Mouse (Mus musculus): ENCODE results near the gene Tmem223. TPM values are rescaled to one million over a fixed set of nuclear protein-coding genes. Genes with fewer than 3 reads are reported as not detected.

The Tmem223 gene
- polyA plus RNA-seq, 1 experiment from 2014 or later, result 197 TPM

DNA sequence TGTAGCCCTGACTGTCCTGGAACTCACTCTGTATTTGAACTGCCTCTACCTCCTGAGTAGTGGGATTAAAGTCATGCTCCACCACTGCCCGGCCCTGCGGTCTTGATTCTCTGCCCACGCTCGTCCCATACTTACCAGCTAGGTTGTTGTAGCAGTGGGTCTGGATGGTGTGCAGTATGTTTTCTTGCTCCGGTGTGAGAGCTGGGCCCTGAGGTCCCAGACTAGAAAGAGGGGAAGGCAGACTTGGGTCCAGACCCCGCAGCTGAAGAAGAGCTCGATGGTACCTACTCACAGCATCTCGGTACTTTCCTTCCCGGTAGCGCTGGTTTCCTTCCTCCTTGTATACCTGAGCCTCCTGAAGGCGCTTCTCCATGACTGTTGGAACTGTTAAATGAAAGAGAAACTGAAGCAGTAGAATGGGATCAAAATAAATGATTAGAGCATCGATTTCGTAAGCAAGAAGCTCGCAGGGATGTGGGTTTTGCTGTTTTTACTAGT is 47.6 kb downstream of the Tmem223 start:
- 34% methylated on average over 14 of the region's 14 CpGs for WGBS
- DNase-seq (ENCODE audit: low spot score) (no peak), ATAC-seq (replicated peaks; ENCODE audit: insufficient number of reproducible peaks, low FRiP score, low TSS enrichment, low read depth) (no peak)
- Histone ChIP-seq H3K9me3 (replicated peaks; ENCODE audit: control insufficient read depth, low read length) (no peaks in the 10 kb centered on the region), H3K4me3 (ENCODE audit: low read depth, low read length) (peak overlapping the region; percentile 99), H3K27me3 (ENCODE audit: control insufficient read depth, insufficient read depth, low read length) (no peaks in the 10 kb centered on the region), H3K4me1 (ENCODE audit: control insufficient read depth, insufficient read depth, low read length) (no peaks in the 10 kb centered on the region; the same call in 1 of the 2 replicates), H3K36me3 (replicated peaks; ENCODE audit: control insufficient read depth, insufficient read depth, low read depth, low read length) (peaks cover 9% of the 10 kb centered on the region; the same call in 1 of the 2 replicates), H3K9ac (replicated peaks; ENCODE audit: low read length) (peak overlapping the region; percentile 77), H3K27ac (replicated peaks; ENCODE audit: low read depth, low read length) (peak overlapping the region; percentile 75; the same call in 1 of the 2 replicates), H3K4me2 (ENCODE audit: low read depth, low read length) (peak overlapping the region; percentile 82)

DNA sequence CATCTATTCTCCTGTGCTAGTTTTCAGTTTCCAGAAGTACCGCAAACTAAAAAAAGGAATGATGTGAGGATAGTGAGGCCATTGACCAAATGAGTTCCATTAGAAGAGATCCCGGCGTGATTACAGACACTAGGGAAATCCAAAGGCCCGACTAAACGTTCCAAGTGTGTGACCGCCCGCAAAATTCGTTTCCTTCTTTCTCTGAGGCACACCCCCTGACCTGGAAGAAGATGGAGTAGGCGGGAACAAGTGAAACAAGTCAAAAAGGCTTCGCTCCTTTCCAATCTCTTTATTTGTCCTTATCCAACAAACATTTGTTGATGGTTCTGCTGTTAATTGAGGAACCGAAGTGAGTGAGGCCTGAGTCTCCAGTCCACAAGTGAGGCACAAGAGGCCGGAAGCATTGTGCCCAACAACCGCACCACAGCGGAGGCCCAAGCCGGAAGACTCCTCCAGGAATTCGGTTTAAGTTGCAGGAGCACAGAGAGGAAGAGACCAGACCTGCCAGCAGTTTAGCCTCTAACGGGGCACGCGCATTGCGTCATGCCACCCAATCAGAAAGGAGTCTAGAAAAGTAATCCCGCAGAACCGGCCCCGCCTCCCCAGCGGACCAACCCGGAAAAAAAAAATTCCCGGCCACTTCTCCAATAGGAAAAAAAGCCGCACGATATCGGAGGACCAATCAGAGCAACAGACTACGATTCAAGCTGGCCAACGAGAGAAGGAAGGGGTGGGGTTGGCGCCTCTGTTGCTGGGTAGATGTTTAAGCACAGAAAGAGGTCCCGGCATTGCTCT is 48.2 kb downstream of the Tmem223 start, which contains the start of gene Ttc9c:
Ttc9c (minus strand) TSS at position 533 of the 795 bp plus-strand sequence.
- under 1% methylated on average over 33 of the region's 33 CpGs for WGBS
- H3K4me1 ChIP-seq (ENCODE audit: control insufficient read depth, insufficient read depth, low read length), result no peaks in the 10 kb centered on the region; the same call in 1 of the 2 replicates
- peak; percentile 100 for DNase-seq (ENCODE audit: low spot score)

DNA sequence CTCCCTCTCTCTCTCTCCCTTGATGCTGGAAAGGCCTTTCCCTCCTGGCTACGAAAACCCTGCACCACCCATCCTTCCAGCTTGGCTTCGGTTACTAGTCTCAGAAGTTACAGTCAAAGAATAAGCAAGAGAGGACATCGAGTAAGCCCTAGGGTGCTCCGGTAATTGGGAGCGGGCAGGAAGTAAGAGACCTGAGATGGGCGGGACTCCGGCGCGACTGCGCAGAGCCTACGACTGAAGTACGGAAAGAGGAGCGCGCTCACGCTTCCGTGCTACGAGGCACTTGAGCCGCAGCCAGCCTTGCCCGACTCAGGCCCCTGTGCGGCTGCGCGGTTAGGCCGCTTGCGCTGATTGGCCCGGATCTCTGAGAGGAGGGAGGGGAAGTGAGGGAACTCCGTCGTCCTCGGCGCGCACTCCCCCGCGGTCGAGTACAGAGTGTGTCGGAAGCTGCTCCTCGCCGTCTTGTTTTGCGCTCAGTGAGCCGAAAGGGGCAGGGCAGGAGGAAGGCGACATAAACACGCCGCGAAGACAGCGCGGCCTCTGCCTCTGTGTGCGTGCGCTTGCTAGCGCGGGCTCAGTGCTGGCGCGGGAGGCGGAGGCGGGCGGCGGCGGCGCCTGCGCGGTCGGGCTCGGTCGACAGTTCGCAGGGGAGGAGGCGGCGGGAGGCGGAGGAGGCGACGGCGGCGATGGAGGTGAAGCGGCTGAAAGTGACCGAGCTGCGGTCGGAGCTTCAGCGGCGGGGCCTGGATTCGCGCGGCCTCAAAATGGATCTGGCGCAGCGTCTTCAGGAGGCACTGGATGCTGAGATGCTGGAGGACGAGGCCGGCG is 49.0 kb downstream of the Tmem223 start, which contains the start of gene Hnrnpul2:
Hnrnpul2 (plus strand) TSS at position 415 of the 828 bp plus-strand sequence.
- no peaks in the 10 kb centered on the region; the same call in 1 of the 2 replicates for H3K4me1 ChIP-seq (ENCODE audit: control insufficient read depth, insufficient read depth, low read length)
- peak; percentile 97 for ATAC-seq (replicated peaks; ENCODE audit: insufficient number of reproducible peaks, low FRiP score, low TSS enrichment, low read depth)
- peak within 1 kb of the TSS; percentile 96 for H3K9ac ChIP-seq (replicated peaks; ENCODE audit: low read length)
- H3K9me3 ChIP-seq (replicated peaks; ENCODE audit: control insufficient read depth, low read length), result no peaks in the 10 kb centered on the region
- WGBS, result under 1% methylated on average over 80 of the region's 83 CpGs
- peak within 1 kb of the TSS; percentile 99 for H3K4me3 ChIP-seq (ENCODE audit: low read depth, low read length)
- peak; percentile 98 for DNase-seq (ENCODE audit: low spot score)
- peak within 1 kb of the TSS; percentile 83 for H3K4me2 ChIP-seq (ENCODE audit: low read depth, low read length)
- no peaks in the 10 kb centered on the region for H3K27me3 ChIP-seq (ENCODE audit: control insufficient read depth, insufficient read depth, low read length)
- H3K36me3 ChIP-seq (replicated peaks; ENCODE audit: control insufficient read depth, insufficient read depth, low read depth, low read length), result peaks cover 11% of the 10 kb centered on the region
- peak within 1 kb of the TSS; percentile 98 for H3K27ac ChIP-seq (replicated peaks; ENCODE audit: low read depth, low read length)

More for the DNA sequence above, 48.2 kb downstream of the Tmem223 start, which contains the start of gene Ttc9c:
- H3K27ac ChIP-seq (replicated peaks; ENCODE audit: low read depth, low read length), result peak within 1 kb of the TSS; percentile 98
- H3K36me3 ChIP-seq (replicated peaks; ENCODE audit: control insufficient read depth, insufficient read depth, low read depth, low read length), result peaks cover 4% of the 10 kb centered on the region; the same call in 1 of the 2 replicates
- H3K27me3 ChIP-seq (ENCODE audit: control insufficient read depth, insufficient read depth, low read length), result no peaks in the 10 kb centered on the region
- H3K4me2 ChIP-seq (ENCODE audit: low read depth, low read length), result peak within 1 kb of the TSS; percentile 83
- H3K4me3 ChIP-seq (ENCODE audit: low read depth, low read length), result peak within 1 kb of the TSS; percentile 99
- peak; percentile 93 for ATAC-seq (replicated peaks; ENCODE audit: insufficient number of reproducible peaks, low FRiP score, low TSS enrichment, low read depth)
- H3K9ac ChIP-seq (replicated peaks; ENCODE audit: low read length), result peak within 1 kb of the TSS; percentile 96
- no peaks in the 10 kb centered on the region for H3K9me3 ChIP-seq (replicated peaks; ENCODE audit: control insufficient read depth, low read length)

DNA sequence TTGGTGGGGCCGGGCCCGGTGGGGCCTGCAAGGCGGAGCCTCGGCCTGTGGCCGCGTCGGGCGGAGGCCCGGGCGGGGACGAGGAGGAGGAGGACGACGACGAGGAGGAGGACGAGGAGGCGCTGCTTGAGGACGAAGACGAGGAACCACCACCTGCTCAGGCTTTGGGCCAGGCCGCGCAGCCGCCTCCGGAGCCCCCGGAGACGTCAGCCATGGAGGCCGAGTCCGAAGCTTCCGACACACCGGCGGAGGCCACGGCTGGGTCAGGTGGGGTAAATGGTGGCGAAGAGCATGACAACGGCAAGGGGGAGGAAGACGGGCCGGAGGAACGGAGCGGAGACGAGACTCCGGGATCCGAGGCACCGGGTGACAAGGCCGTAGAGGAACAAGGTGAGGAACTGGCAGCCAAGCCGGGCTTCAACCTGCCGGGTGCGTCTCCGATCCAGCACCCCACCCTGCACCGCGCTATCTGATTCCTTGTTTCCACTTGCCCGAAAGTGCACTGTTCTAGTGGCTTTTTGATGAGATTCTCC is 49.7 kb downstream of the Tmem223 start:
- peaks cover 14% of the 10 kb centered on the region for H3K36me3 ChIP-seq (replicated peaks; ENCODE audit: control insufficient read depth, insufficient read depth, low read depth, low read length)
- ATAC-seq (replicated peaks; ENCODE audit: insufficient number of reproducible peaks, low FRiP score, low TSS enrichment, low read depth), result no peak
- H3K9ac ChIP-seq (replicated peaks; ENCODE audit: low read length), result peak overlapping the region; percentile 96

DNA sequence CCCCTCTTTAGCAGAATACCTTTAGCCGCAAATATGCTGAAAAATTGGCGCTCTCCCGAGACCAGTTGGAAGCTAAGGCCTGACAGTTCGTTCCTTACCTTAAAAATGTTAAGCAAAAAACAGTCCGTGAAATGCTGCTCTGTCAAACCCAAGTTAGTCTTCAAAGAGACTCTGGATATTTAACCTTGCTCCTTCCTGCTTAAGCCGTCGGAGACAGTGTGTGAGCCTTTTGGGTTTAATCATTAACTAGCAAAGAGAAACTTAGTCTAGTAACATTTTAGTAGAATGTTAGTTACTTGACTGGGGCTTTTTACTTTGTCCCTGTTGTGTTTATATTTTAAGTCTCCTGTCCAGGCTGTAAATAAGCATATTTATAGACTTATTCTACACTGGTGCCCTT is 50.4 kb downstream of the Tmem223 start:
- Histone ChIP-seq H3K9ac (replicated peaks; ENCODE audit: low read length) (peak overlapping the region; percentile 96), H3K36me3 (replicated peaks; ENCODE audit: control insufficient read depth, insufficient read depth, low read depth, low read length) (peaks cover 17% of the 10 kb centered on the region)

More for the DNA sequence above, 49.7 kb downstream of the Tmem223 start:
- Histone ChIP-seq H3K4me3 (ENCODE audit: low read depth, low read length) (peak overlapping the region; percentile 99), H3K27ac (replicated peaks; ENCODE audit: low read depth, low read length) (peak overlapping the region; percentile 98), H3K27me3 (ENCODE audit: control insufficient read depth, insufficient read depth, low read length) (no peaks in the 10 kb centered on the region), H3K9me3 (replicated peaks; ENCODE audit: control insufficient read depth, low read length) (no peaks in the 10 kb centered on the region), H3K4me2 (ENCODE audit: low read depth, low read length) (peak overlapping the region; percentile 83), H3K4me1 (ENCODE audit: control insufficient read depth, insufficient read depth, low read length) (no peaks in the 10 kb centered on the region; the same call in 1 of the 2 replicates)
- DNase-seq (ENCODE audit: low spot score), result no peak
- under 1% methylated on average over 48 of the region's 48 CpGs for WGBS

More for the DNA sequence above, 50.4 kb downstream of the Tmem223 start:
- DNase-seq (ENCODE audit: low spot score) (no peak), ATAC-seq (replicated peaks; ENCODE audit: insufficient number of reproducible peaks, low FRiP score, low TSS enrichment, low read depth) (no peak)
- Histone ChIP-seq H3K27ac (replicated peaks; ENCODE audit: low read depth, low read length) (no peak overlapping the region), H3K4me3 (ENCODE audit: low read depth, low read length) (peak overlapping the region; percentile 99), H3K4me1 (ENCODE audit: control insufficient read depth, insufficient read depth, low read length) (no peaks in the 10 kb centered on the region; the same call in 1 of the 2 replicates), H3K27me3 (ENCODE audit: control insufficient read depth, insufficient read depth, low read length) (no peaks in the 10 kb centered on the region), H3K9me3 (replicated peaks; ENCODE audit: control insufficient read depth, low read length) (no peaks in the 10 kb centered on the region), H3K4me2 (ENCODE audit: low read depth, low read length) (peak overlapping the region; percentile 83)
- 2% methylated on average over 7 of the region's 7 CpGs for WGBS

Small RNA genes within 50 kb of the gene (microRNA-seq; reads per million reads assigned to microRNA genes)
- gene Mir6992 (ENCODE audit: borderline number of aligned reads), result not detected

Other genes with a start within 250 kb of the Tmem223 start
- gene Slc22a8, start 179.7 kb upstream of the Tmem223 start, polyA plus RNA-seq (2014; fragmentation: Nextera tagmentation; extraction: Ambion mirVana), result 0.06 TPM in 1 of 2 replicates, not detected in the other
- 0.10 and 0.29 TPM in 2 replicates for gene Slc22a6, start 153.0 kb upstream of the Tmem223 start, polyA plus RNA-seq (2014; fragmentation: Nextera tagmentation; extraction: Ambion mirVana)
- gene Chrm1, start 107.2 kb upstream of the Tmem223 start, polyA plus RNA-seq (2014; fragmentation: Nextera tagmentation; extraction: Ambion mirVana), result 0.06 and 0.08 TPM in 2 replicates
- 120 and 125 TPM in 2 replicates for gene Slc3a2, start 47.6 kb upstream of the Tmem223 start, polyA plus RNA-seq (2014; fragmentation: Nextera tagmentation; extraction: Ambion mirVana)
- gene Wdr74, start 35.2 kb upstream of the Tmem223 start, polyA plus RNA-seq (2014; fragmentation: Nextera tagmentation; extraction: Ambion mirVana), result 91.0 and 92.3 TPM in 2 replicates
- gene 1700092M07Rik, start 30.3 kb upstream of the Tmem223 start, polyA plus RNA-seq (2014; fragmentation: Nextera tagmentation; extraction: Ambion mirVana), result 1.1 and 1.8 TPM in 2 replicates
- 107 and 110 TPM in 2 replicates for gene Stx5a, start 29.6 kb upstream of the Tmem223 start, polyA plus RNA-seq (2014; fragmentation: Nextera tagmentation; extraction: Ambion mirVana)
- 230 and 238 TPM in 2 replicates for gene Nxf1, start 13.9 kb upstream of the Tmem223 start, polyA plus RNA-seq (2014; fragmentation: Nextera tagmentation; extraction: Ambion mirVana)
- gene Tmem179b, start 3.5 kb downstream of the Tmem223 start, polyA plus RNA-seq (2014; fragmentation: Nextera tagmentation; extraction: Ambion mirVana), result 44.8 and 51.2 TPM in 2 replicates
- gene Taf6l, start 15.4 kb downstream of the Tmem223 start, polyA plus RNA-seq (2014; fragmentation: Nextera tagmentation; extraction: Ambion mirVana), result 19.0 and 19.9 TPM in 2 replicates
- 199 and 202 TPM in 2 replicates for gene Polr2g, start 27.6 kb downstream of the Tmem223 start, polyA plus RNA-seq (2014; fragmentation: Nextera tagmentation; extraction: Ambion mirVana)
- gene Zbtb3, start 31.6 kb downstream of the Tmem223 start, polyA plus RNA-seq (2014; fragmentation: Nextera tagmentation; extraction: Ambion mirVana), result 6.0 and 8.0 TPM in 2 replicates
- 63.0 and 68.7 TPM in 2 replicates for gene Ttc9c, start 48.3 kb downstream of the Tmem223 start, polyA plus RNA-seq (2014; fragmentation: Nextera tagmentation; extraction: Ambion mirVana)
- gene Hnrnpul2, start 49.0 kb downstream of the Tmem223 start, polyA plus RNA-seq (2014; fragmentation: Nextera tagmentation; extraction: Ambion mirVana), result 6.7 and 6.8 TPM in 2 replicates
- not detected in 2 replicates for gene AC129217.1, start 58.8 kb downstream of the Tmem223 start, polyA plus RNA-seq (2014; fragmentation: Nextera tagmentation; extraction: Ambion mirVana)
- gene Bscl2, start 66.5 kb downstream of the Tmem223 start, polyA plus RNA-seq (2014; fragmentation: Nextera tagmentation; extraction: Ambion mirVana), result 29.9 and 39.1 TPM in 2 replicates
- gene Gng3, start 68.2 kb downstream of the Tmem223 start, polyA plus RNA-seq (2014; fragmentation: Nextera tagmentation; extraction: Ambion mirVana), result 39.8 and 44.8 TPM in 2 replicates
- 0.10 and 0.49 TPM in 2 replicates for gene Lrrn4cl, start 79.8 kb downstream of the Tmem223 start, polyA plus RNA-seq (2014; fragmentation: Nextera tagmentation; extraction: Ambion mirVana)
- 184 and 189 TPM in 2 replicates for gene Ubxn1, start 100.5 kb downstream of the Tmem223 start, polyA plus RNA-seq (2014; fragmentation: Nextera tagmentation; extraction: Ambion mirVana)
- 56.1 and 62.0 TPM in 2 replicates for gene Uqcc3, start 109.9 kb downstream of the Tmem223 start, polyA plus RNA-seq (2014; fragmentation: Nextera tagmentation; extraction: Ambion mirVana)
- 116 and 122 TPM in 2 replicates for gene Lbhd1, start 112.7 kb downstream of the Tmem223 start, polyA plus RNA-seq (2014; fragmentation: Nextera tagmentation; extraction: Ambion mirVana)
- not detected in 2 replicates for gene Gm49403, start 112.9 kb downstream of the Tmem223 start, polyA plus RNA-seq (2014; fragmentation: Nextera tagmentation; extraction: Ambion mirVana)
- 111 and 126 TPM in 2 replicates for gene 1810009A15Rik, start 117.9 kb downstream of the Tmem223 start, polyA plus RNA-seq (2014; fragmentation: Nextera tagmentation; extraction: Ambion mirVana)
- gene Gm49416, start 117.9 kb downstream of the Tmem223 start, polyA plus RNA-seq (2014; fragmentation: Nextera tagmentation; extraction: Ambion mirVana), result 0.34 TPM in 1 of 2 replicates, not detected in the other
- 30.5 and 34.6 TPM in 2 replicates for gene Ints5, start 122.0 kb downstream of the Tmem223 start, polyA plus RNA-seq (2014; fragmentation: Nextera tagmentation; extraction: Ambion mirVana)
- gene Ganab, start 127.1 kb downstream of the Tmem223 start, polyA plus RNA-seq (2014; fragmentation: Nextera tagmentation; extraction: Ambion mirVana), result 97.4 and 114 TPM in 2 replicates
- gene B3gat3, start 149.4 kb downstream of the Tmem223 start, polyA plus RNA-seq (2014; fragmentation: Nextera tagmentation; extraction: Ambion mirVana), result 32.0 and 32.8 TPM in 2 replicates
- gene Rom1, start 158.4 kb downstream of the Tmem223 start, polyA plus RNA-seq (2014; fragmentation: Nextera tagmentation; extraction: Ambion mirVana), result 0.72 and 0.81 TPM in 2 replicates
- gene Eml3, start 158.6 kb downstream of the Tmem223 start, polyA plus RNA-seq (2014; fragmentation: Nextera tagmentation; extraction: Ambion mirVana), result 8.4 and 9.0 TPM in 2 replicates
- gene Mta2, start 170.9 kb downstream of the Tmem223 start, polyA plus RNA-seq (2014; fragmentation: Nextera tagmentation; extraction: Ambion mirVana), result 57.5 and 57.6 TPM in 2 replicates
- gene Tut1, start 182.9 kb downstream of the Tmem223 start, polyA plus RNA-seq (2014; fragmentation: Nextera tagmentation; extraction: Ambion mirVana), result 25.5 and 28.0 TPM in 2 replicates
- 535 and 538 TPM in 2 replicates for gene Eef1g, start 196.0 kb downstream of the Tmem223 start, polyA plus RNA-seq (2014; fragmentation: Nextera tagmentation; extraction: Ambion mirVana)
- gene Ahnak, start 218.3 kb downstream of the Tmem223 start, polyA plus RNA-seq (2014; fragmentation: Nextera tagmentation; extraction: Ambion mirVana), result 10.6 and 11.5 TPM in 2 replicates